Mouse (Mus musculus) central nervous system, embryonic 11.5 days (tissue): ENCODE results near the gene Pbp2. TPM values are rescaled to one million over a fixed set of nuclear protein-coding genes. Genes with fewer than 3 reads are reported as not detected.

Experiments used
- polyA plus RNA-seq: library from polyadenylated mRNA; depleted of rRNA; stranded (reverse); fragments of >200 nt; gene quantifications from 2 replicates; pipeline ENCODE4 v1.2.3, GENCODE M21; 2012; rRNA removed

Pbp2 gene
- 0.09 TPM in 1 of 2 replicates, not detected in the other for polyA plus RNA-seq

GRCm38 (mm10) chr6:135310305-135310704, at the start of gene Pbp2:
Gene Pbp2, minus strand, starts transcription at chr6:135310405.

Other genes starting within 250 kb of the Pbp2 start
- 0.72 and 1.4 TPM in 2 replicates for gene Gprc5a, start 244.8 kb downstream of the Pbp2 start, polyA plus RNA-seq
- 0.06 TPM in 1 of 2 replicates, not detected in the other for gene Gprc5d, start 192.1 kb downstream of the Pbp2 start, polyA plus RNA-seq
- gene Fam234b, start 112.4 kb downstream of the Pbp2 start, polyA plus RNA-seq, result 21.4 and 23.5 TPM in 2 replicates
- 22.4 and 42.4 TPM in 2 replicates for gene Hebp1, start 112.4 kb downstream of the Pbp2 start, polyA plus RNA-seq
- 0.17 and 0.89 TPM in 2 replicates for gene Gsg1, start 56.1 kb downstream of the Pbp2 start, polyA plus RNA-seq
- 18.1 and 35.4 TPM in 2 replicates for gene Emp1, start 52.1 kb upstream of the Pbp2 start, polyA plus RNA-seq